Mouse (Mus musculus) MEL (cell line): ENCODE data around the gene Irf1.

Experiments used
- CTCF ChIP-seq, 3 experiments: IDR thresholded peaks in 2 of 3; conservative IDR thresholded peaks in 1 of 3; 2 replicates each; pipeline ENCODE4 v1.5.1; 2011 to 2012; ENCODE audit warnings: low read length in 3 of 3, low read depth in 2 of 3, mild to moderate bottlenecking in 2 of 3, improper control_type of control experiment in 1 of 3, inconsistent platforms in 1 of 3, mixed read lengths in 1 of 3, moderate library complexity in 1 of 3; ENCODE audit not compliant: control insufficient read depth in 1 of 3, insufficient read depth in 1 of 3, poor library complexity in 1 of 3, severe bottlenecking in 1 of 3
- POLR2AphosphoS2 ChIP-seq: IDR thresholded peaks from 2 replicates; pipeline ENCODE4 v1.6.1; 2011; ENCODE audit warnings: low read length, improper control_type of control experiment

DNA sequence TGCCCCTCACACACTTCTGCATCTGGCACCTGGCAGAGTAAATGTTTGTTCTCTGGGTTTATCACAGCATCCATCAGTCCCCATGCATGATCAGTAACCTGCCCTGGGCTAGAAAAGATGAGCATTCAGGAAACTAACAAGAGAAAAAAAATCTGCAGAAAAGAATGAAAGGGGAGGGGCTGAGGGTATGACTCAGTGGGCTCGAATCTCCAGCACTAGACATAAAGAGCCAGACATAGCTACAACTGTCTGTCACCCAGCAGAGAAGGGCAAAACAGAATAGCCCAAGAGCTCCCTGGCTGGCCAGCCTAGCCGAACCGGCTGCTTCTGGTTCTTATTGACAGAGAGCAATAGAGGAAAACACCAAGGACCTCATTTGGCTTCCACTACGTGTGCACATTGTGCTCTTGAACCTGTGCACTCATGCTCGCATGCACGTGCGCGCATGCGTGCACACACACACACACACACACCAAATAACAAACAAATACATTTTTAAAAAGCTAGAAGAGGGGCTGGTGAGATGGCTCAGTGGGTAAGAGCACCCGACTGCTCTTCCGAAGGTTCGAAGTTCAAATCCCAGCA, 14.7 kb upstream of the Irf1 start:
- TF ChIP-seq POLR2AphosphoS2 (no peak), CTCF (IDR thresholded peaks at IDR 0.05 in 2 of 3, conservative IDR thresholded peaks at IDR 0.05 in 1 of 3; ENCODE audit: control insufficient read depth in 1 of 3, insufficient read depth in 1 of 3, low read depth in 2 of 3, low read length in 3 of 3, poor library complexity in 1 of 3, severe bottlenecking in 1 of 3) (no peak)
